Mouse (Mus musculus) C2C12 (cell line): ENCODE results near the gene Kng2.

Experiments used
- CEBPB ChIP-seq: IDR thresholded peaks from one replicate; pipeline ENCODE4 v1.6.1; 2011; ENCODE audit warnings: low read depth, mild to moderate bottlenecking, control low read depth, moderate library complexity
- CTCF ChIP-seq: IDR thresholded peaks from one replicate; pipeline ENCODE4 v1.5.1; 2011; ENCODE audit not compliant: control insufficient read depth, insufficient read depth, insufficient read length
- MAX ChIP-seq: IDR thresholded peaks from one replicate; pipeline ENCODE4 v1.6.1; 2011; ENCODE audit warnings: mild to moderate bottlenecking, control low read depth
- MYOD1 ChIP-seq: IDR thresholded peaks from one replicate; pipeline ENCODE4 v1.6.1; 2011; ENCODE audit warnings: low read depth; ENCODE audit not compliant: control insufficient read depth, insufficient read length
- MYOG ChIP-seq: IDR thresholded peaks from one replicate; pipeline ENCODE4 v1.6.1; 2011; ENCODE audit not compliant: control insufficient read depth, insufficient read length; ENCODE audit errors: extremely low read depth
- USF1 ChIP-seq: IDR thresholded peaks from one replicate; pipeline ENCODE4 v1.6.1; 2011; ENCODE audit warnings: low read depth, mild to moderate bottlenecking, control low read depth, moderate library complexity

GRCm38 (mm10) chr16:22939120-22939695 is 90.1 kb downstream of the Kng2 start:
- TF ChIP-seq MAX = no peak
- TF ChIP-seq CTCF = no peak
- no peak for TF ChIP-seq MYOD1
- TF ChIP-seq CEBPB = no peak
- no peak for TF ChIP-seq USF1
- no peak for TF ChIP-seq MYOG
